Mouse (Mus musculus) neutrophil, adult 5-6 weeks (primary cell): ENCODE measurements around the gene Nf1. TPM values are rescaled to one million over a fixed set of nuclear protein-coding genes. Genes with fewer than 3 reads are reported as not detected.

Source experiments
- ATAC-seq: fragments of 151-379, 151-347 bp; 2 replicates; pipeline ENCODE4 v1.8.0; 2017; ENCODE audit warnings: mild to moderate bottlenecking, moderate TSS enrichment; ENCODE audit not compliant: insufficient number of reproducible peaks, poor library complexity, low FRiP score, severe bottlenecking; ENCODE audit errors: extremely low read depth
- total RNA-seq: library from RNA; stranded (forward); fragments of 200-1000 nt; gene quantifications from 2 replicates; pipeline ENCODE4 v1.2.3, GENCODE M21; 2017

Gene Nf1
- total RNA-seq, 1 experiment from 2014 or later = 22.3 TPM

- no peak for ATAC-seq
Measured at GRCm38 (mm10) chr11:79613711-79614110, 274.2 kb downstream of the Nf1 start.

- no peak for ATAC-seq
Measured at GRCm38 (mm10) chr11:79614880-79615279, 275.4 kb downstream of the Nf1 start.

GRCm38 (mm10) chr11:79615871-79616270, 276.4 kb downstream of the Nf1 start:
- no peak for ATAC-seq

- no peak for ATAC-seq
Measured at GRCm38 (mm10) chr11:79617991-79618390, 278.5 kb downstream of the Nf1 start.

- ATAC-seq = peak; percentile 91
Measured at GRCm38 (mm10) chr11:79623029-79623428, 283.5 kb downstream of the Nf1 start.

GRCm38 (mm10) chr11:79624801-79625302, 285.4 kb downstream of the Nf1 start:
- peak; percentile 58 for ATAC-seq

- peak; percentile 48; the same call in 1 of the 2 replicates for ATAC-seq
Measured at GRCm38 (mm10) chr11:79628716-79629115, 289.2 kb downstream of the Nf1 start.

- ATAC-seq = no peak
Measured at GRCm38 (mm10) chr11:79629752-79630374, 290.4 kb downstream of the Nf1 start.

GRCm38 (mm10) chr11:79630521-79630920, 291.0 kb downstream of the Nf1 start:
- ATAC-seq = no peak

Other genes with a start within 250 kb of the Nf1 start
- 31.3 and 31.8 TPM in 2 replicates for gene Ksr1, start 193.3 kb upstream of the Nf1 start, total RNA-seq
- 202 and 207 TPM in 2 replicates for gene Wsb1, start 85.0 kb upstream of the Nf1 start, total RNA-seq
- gene Gm9964, start 42.8 kb upstream of the Nf1 start, total RNA-seq = not detected in 2 replicates
- 0.74 and 1.3 TPM in 2 replicates for gene Omg, start 164.4 kb downstream of the Nf1 start, total RNA-seq
- gene Evi2b, start 184.1 kb downstream of the Nf1 start, total RNA-seq = 266 and 276 TPM in 2 replicates
- gene Evi2, start 190.9 kb downstream of the Nf1 start, total RNA-seq = 26.2 and 27.8 TPM in 2 replicates
- 131 and 177 TPM in 2 replicates for gene Evi2a, start 190.9 kb downstream of the Nf1 start, total RNA-seq